Mouse (Mus musculus) heart, adult 10 weeks (tissue): ENCODE measurements around the gene Ebf3. TPM values are rescaled to one million over a fixed set of nuclear protein-coding genes. Genes with fewer than 3 reads are reported as not detected.

Experiments
- polyA plus RNA-seq: library from polyadenylated mRNA; stranded (reverse); fragments of 350-450 nt; fragmentation: Illumina TruSeq; extraction: RNeasy Lipid Tissue Mini Kit (QIAGEN cat#74804); gene quantifications from one replicate; pipeline ENCODE4 v1.2.3, GENCODE M21; 2014; ENCODE audit warnings: low read depth, low replicate concordance

Ebf3 gene
- 4.7 TPM for polyA plus RNA-seq

DNA sequence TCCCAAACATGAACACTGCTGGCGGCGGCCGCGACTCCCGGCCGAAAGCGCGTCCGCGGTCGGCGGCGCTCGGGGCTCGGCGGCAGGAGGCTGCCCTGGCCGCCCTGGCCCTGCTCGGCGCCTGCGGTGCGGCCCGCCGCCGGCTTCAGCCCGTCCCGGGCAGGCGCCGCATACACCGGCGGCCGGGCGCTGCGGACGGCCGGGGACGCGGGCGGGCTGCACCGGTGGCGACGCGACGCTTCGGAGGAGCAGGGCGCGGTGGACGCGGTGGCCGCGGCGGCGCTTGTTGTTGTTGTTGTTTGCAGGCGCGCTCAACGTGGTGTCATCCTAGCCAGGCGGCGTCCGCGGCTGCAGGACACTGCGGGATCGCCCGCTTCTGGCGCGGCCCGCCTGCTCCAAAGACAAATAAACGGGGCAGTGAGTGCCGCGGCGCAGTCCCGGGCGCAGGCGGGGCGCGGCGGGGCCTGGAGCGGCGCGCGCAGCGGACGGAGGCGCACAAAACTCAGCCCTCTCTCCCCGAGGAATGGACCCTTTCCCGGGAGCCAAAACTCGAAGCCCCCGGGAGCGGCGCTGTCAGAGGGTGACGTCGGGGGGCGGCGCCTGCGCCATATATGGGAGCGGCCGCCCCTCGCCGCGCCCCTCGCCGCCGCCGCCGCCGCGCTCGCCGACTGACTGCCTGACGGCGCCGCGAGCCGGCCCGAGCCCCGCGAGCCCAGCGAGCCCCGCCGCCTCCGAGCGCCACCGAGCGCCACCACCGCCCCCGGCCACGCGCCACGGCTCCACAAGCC, at the start of gene Ebf3:
Gene Ebf3, minus strand, starts transcription at position 542 of the 788 bp plus-strand sequence.

Other genes with a start within 250 kb of the Ebf3 start
- gene 9430038I01Rik, start 96.3 kb upstream of the Ebf3 start, polyA plus RNA-seq: 5.5 TPM
- 151 TPM for gene Glrx3, start 123.2 kb upstream of the Ebf3 start, polyA plus RNA-seq